Mouse (Mus musculus) hindbrain, embryonic 16.5 days (tissue): ENCODE results near the gene Trim16. TPM values are rescaled to one million over a fixed set of nuclear protein-coding genes. Genes with fewer than 3 reads are reported as not detected.

ENCODE experiments used
- polyA plus RNA-seq: library from polyadenylated mRNA; unstranded; fragments of >200 nt; fragmentation: Nextera tagmentation; extraction: Ambion mirVana; gene quantifications from 2 replicates; pipeline ENCODE4 v1.2.1, GENCODE M21; 2015

Gene Trim16
- polyA plus RNA-seq, 1 experiment from 2014 or later = 8.0 TPM

Other genes starting within 250 kb of the Trim16 start
- gene Trpv2, start 245.7 kb upstream of the Trim16 start, polyA plus RNA-seq = 35.3 and 36.6 TPM in 2 replicates
- gene Lrrc75a, start 171.7 kb upstream of the Trim16 start, polyA plus RNA-seq = 8.4 and 9.7 TPM in 2 replicates
- 26.4 and 26.7 TPM in 2 replicates for gene Mmgt2, start 171.6 kb upstream of the Trim16 start, polyA plus RNA-seq
- 17.9 and 18.5 TPM in 2 replicates for gene Zfp287, start 88.3 kb upstream of the Trim16 start, polyA plus RNA-seq
- not detected in 2 replicates for gene Gm10428, start 67.1 kb upstream of the Trim16 start, polyA plus RNA-seq
- gene Zfp286, start 30.8 kb upstream of the Trim16 start, polyA plus RNA-seq = 25.7 and 29.6 TPM in 2 replicates
- 0.34 and 0.55 TPM in 2 replicates for gene Fbxw10, start 26.8 kb downstream of the Trim16 start, polyA plus RNA-seq
- 59.0 and 60.3 TPM in 2 replicates for gene Tvp23b, start 59.2 kb downstream of the Trim16 start, polyA plus RNA-seq
- 0.23 TPM in 1 of 2 replicates, not detected in the other for gene Cdrt4, start 131.0 kb downstream of the Trim16 start, polyA plus RNA-seq
- gene Tekt3, start 241.4 kb downstream of the Trim16 start, polyA plus RNA-seq = not detected in 2 replicates